Mouse (Mus musculus): ENCODE results near the gene Acbd3. TPM values are rescaled to one million over a fixed set of nuclear protein-coding genes. Genes with fewer than 3 reads are reported as not detected.

The Acbd3 gene
- polyA plus RNA-seq (2015; fragmentation: Nextera tagmentation; extraction: Ambion mirVana): 22.1 and 24.2 TPM in 2 replicates

- peak within 1 kb of the TSS; percentile 99 for H3K9ac ChIP-seq
- peak within 1 kb of the TSS; percentile 95 for H3K27ac ChIP-seq
- under 1% methylated on average over 52 of the region's 52 CpGs for WGBS
- no peaks in the 10 kb centered on the region for H3K9me3 ChIP-seq (replicated peaks)
- no peaks in the 10 kb centered on the region for H3K27me3 ChIP-seq
- H3K4me2 ChIP-seq: peak within 1 kb of the TSS; percentile 74
- ATAC-seq (replicated peaks; ENCODE audit: low FRiP score): peak; percentile 92
- peak within 1 kb of the TSS; percentile 99 for H3K4me3 ChIP-seq (replicated peaks)
- H3K36me3 ChIP-seq: no peaks in the 10 kb centered on the region
- peaks cover 26% of the 10 kb centered on the region for H3K4me1 ChIP-seq
Measured at GRCm38 (mm10) chr1:180725704-180726179, at the start of gene Acbd3. TSS of gene Acbd3 (plus strand) at chr1:180726043.

GRCm38 (mm10) chr1:180691284-180691683 is 34.6 kb upstream of the Acbd3 start:
- Histone ChIP-seq H3K9me3 (replicated peaks) (no peaks in the 10 kb centered on the region), H3K27ac (no peak overlapping the region), H3K4me2 (no peak overlapping the region), H3K4me3 (replicated peaks) (no peak overlapping the region), H3K36me3 (peaks cover 56% of the 10 kb centered on the region), H3K27me3 (peaks cover 22% of the 10 kb centered on the region), H3K9ac (no peak overlapping the region), H3K4me1 (peaks cover 2% of the 10 kb centered on the region)
- 89% methylated on average over 7 of the region's 7 CpGs for WGBS
- no peak for ATAC-seq (replicated peaks; ENCODE audit: low FRiP score)

DNA sequence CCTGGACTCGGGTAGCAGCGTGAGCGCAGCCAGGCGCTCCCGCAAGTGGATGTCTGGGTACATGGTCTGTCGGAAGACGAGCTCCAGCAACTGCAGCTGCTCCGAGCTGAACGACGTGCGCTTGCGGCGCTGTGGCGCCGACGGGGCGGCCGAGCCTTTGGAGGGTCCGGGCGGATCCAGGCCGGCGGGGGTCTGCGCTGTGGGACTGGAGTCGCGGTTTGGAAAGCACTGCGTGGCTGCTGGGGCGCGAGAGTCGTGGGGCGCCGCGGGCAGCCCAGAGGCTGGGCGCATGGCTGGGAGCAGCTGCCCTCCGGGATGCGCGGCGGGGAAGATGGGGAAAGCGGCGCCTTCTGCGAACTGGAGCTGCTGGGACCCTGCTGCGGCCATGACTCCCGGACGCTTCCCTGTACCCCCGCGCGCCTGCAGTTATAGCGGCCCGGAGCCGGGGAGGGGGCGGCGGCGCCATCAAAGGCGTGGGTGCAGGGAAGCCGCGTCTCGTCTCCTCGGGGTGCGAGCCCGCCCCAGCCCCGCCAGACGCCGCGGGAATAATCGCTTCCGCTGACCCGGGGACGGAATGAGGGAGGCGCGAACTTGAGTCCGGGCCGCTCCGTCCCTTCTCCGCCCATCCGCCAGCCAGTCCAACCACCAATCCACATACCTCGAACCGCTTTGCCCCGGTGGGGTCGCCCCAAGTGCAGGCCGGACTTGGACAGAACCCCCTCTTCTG is 29.1 kb upstream of the Acbd3 start, which contains the start of gene Mixl1:
TSS of gene Mixl1 (minus strand) at position 409 of the 727 bp plus-strand sequence.
- Histone ChIP-seq H3K27ac (no peak within 1 kb of the TSS), H3K9me3 (replicated peaks) (no peaks in the 10 kb centered on the region), H3K4me1 (peaks cover 13% of the 10 kb centered on the region), H3K4me3 (replicated peaks) (peak within 1 kb of the TSS; percentile 55), H3K4me2 (peak within 1 kb of the TSS; percentile 84), H3K9ac (peak within 1 kb of the TSS; percentile 34; the same call in 1 of the 2 replicates), H3K27me3 (peaks cover 59% of the 10 kb centered on the region), H3K36me3 (peaks cover 10% of the 10 kb centered on the region)
- ATAC-seq (replicated peaks; ENCODE audit: low FRiP score): peak; percentile 66; the same call in 1 of the 2 replicates
- under 1% methylated on average over 76 of the region's 79 CpGs for WGBS

DNA sequence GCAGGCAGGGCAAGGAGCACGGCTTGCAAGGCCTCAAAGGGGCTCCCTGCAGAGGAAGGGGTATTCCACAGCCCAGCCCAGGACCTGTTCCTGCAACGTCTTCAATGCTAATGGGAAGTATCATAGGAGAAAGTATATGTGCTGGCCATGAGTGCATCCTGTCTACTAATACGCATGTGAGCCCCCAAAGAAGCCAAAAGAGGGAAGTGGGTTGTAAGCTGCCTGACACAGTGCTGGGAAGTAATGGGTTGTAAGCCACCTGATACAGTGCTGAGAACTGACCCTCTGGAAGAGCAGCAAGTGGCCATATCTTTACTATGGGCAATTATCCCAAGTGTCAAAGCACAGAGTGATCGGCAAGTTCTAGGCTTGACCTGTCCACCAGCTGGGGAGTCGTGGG is 27.8 kb upstream of the Acbd3 start:
- Histone ChIP-seq H3K27me3 (peaks cover 59% of the 10 kb centered on the region), H3K36me3 (no peaks in the 10 kb centered on the region), H3K9ac (no peak overlapping the region), H3K27ac (no peak overlapping the region), H3K4me3 (replicated peaks) (no peak overlapping the region), H3K9me3 (replicated peaks) (no peaks in the 10 kb centered on the region), H3K4me1 (peaks cover 13% of the 10 kb centered on the region), H3K4me2 (no peak overlapping the region)
- ATAC-seq (replicated peaks; ENCODE audit: low FRiP score): no peak
- 48% methylated on average over 5 of the region's 5 CpGs for WGBS

DNA sequence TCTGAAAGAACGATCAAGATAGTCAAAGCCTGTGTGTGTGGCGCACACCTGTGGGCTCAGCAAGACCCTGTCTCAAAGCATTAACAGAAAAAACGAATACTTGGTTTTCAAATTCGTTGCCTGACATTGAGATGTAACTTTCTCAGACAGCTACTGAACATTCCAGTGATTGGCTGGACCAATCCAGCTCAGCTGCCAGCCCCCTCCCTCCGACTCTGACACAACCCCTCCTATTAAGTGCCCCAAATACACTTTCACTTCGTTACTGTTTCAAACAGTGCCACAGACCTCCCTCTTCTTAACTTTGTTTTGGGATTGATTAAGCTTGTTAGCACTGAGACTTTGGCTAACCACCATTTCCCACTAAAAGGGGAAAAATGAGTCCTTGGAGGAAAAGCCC is 22.4 kb upstream of the Acbd3 start:
- Histone ChIP-seq H3K4me1 (0 out of 2 replicates have a peak, but pooled peaks cover 4% of the 10 kb centered on the region), H3K4me3 (replicated peaks) (0 out of 2 replicates have a peak overlapping the region, but pooled peaks have one; percentile 8), H3K9me3 (replicated peaks) (no peaks in the 10 kb centered on the region), H3K27me3 (peaks cover 22% of the 10 kb centered on the region), H3K9ac (no peak overlapping the region), H3K36me3 (no peaks in the 10 kb centered on the region), H3K4me2 (peak overlapping the region; percentile 32; the same call in 1 of the 2 replicates), H3K27ac (no peak overlapping the region)
- 38% methylated on average over 6 of the region's 6 CpGs for WGBS
- no peak for ATAC-seq (replicated peaks; ENCODE audit: low FRiP score)

GRCm38 (mm10) chr1:180707368-180707767 is 18.5 kb upstream of the Acbd3 start:
- H3K9me3 ChIP-seq (replicated peaks): no peaks in the 10 kb centered on the region
- H3K9ac ChIP-seq: no peak overlapping the region
- H3K4me2 ChIP-seq: no peak overlapping the region
- WGBS: 36% methylated on average over 3 of the region's 3 CpGs
- ATAC-seq (replicated peaks; ENCODE audit: low FRiP score): no peak; the same call in 1 of the 2 replicates
- H3K36me3 ChIP-seq: no peaks in the 10 kb centered on the region
- H3K27ac ChIP-seq: no peak overlapping the region
- no peak overlapping the region for H3K4me3 ChIP-seq (replicated peaks)
- H3K4me1 ChIP-seq: 0 out of 2 replicates have a peak, but pooled peaks cover 4% of the 10 kb centered on the region
- H3K27me3 ChIP-seq: 0 out of 2 replicates have a peak, but pooled peaks cover 8% of the 10 kb centered on the region

DNA sequence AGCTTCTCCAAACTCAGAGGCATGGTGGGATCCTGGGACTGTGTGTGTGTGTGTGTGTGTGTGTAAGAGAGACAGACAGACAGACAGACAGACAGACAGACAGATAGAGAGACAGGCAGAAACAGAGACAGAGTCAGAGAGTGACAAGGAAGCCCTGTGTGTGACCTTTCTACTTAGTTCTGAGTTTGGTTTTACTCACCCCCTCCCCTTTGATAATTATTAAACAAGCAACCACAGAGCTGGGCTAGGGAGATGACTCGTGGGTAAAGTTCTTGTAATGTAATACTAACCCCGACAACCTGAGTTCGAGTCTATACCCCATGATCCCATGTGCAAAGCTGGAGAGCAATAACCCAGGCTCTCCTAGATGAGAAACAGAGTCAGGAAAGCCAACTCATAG is 18.0 kb upstream of the Acbd3 start:
- no peak overlapping the region for H3K4me2 ChIP-seq
- H3K36me3 ChIP-seq: no peaks in the 10 kb centered on the region
- H3K4me1 ChIP-seq: 0 out of 2 replicates have a peak, but pooled peaks cover 4% of the 10 kb centered on the region
- no peak overlapping the region for H3K9ac ChIP-seq
- no peak overlapping the region for H3K27ac ChIP-seq
- 63% methylated on average over 3 of the region's 3 CpGs for WGBS
- no peaks in the 10 kb centered on the region for H3K9me3 ChIP-seq (replicated peaks)
- ATAC-seq (replicated peaks; ENCODE audit: low FRiP score): no peak; the same call in 1 of the 2 replicates
- no peak overlapping the region for H3K4me3 ChIP-seq (replicated peaks)
- H3K27me3 ChIP-seq: 0 out of 2 replicates have a peak, but pooled peaks cover 8% of the 10 kb centered on the region

GRCm38 (mm10) chr1:180708935-180709776 is 16.7 kb upstream of the Acbd3 start:
- Histone ChIP-seq H3K4me3 (replicated peaks) (no peak overlapping the region), H3K4me1 (0 out of 2 replicates have a peak, but pooled peaks cover 4% of the 10 kb centered on the region), H3K4me2 (no peak overlapping the region), H3K27me3 (0 out of 2 replicates have a peak, but pooled peaks cover 7% of the 10 kb centered on the region), H3K27ac (no peak overlapping the region), H3K9me3 (replicated peaks) (no peaks in the 10 kb centered on the region), H3K36me3 (no peaks in the 10 kb centered on the region), H3K9ac (no peak overlapping the region)
- no peak for ATAC-seq (replicated peaks; ENCODE audit: low FRiP score)
- WGBS: 68% methylated on average over 14 of the region's 14 CpGs

- Histone ChIP-seq H3K9ac (no peak overlapping the region), H3K4me1 (no peaks in the 10 kb centered on the region), H3K27me3 (no peaks in the 10 kb centered on the region), H3K4me3 (replicated peaks) (no peak overlapping the region), H3K4me2 (no peak overlapping the region), H3K36me3 (no peaks in the 10 kb centered on the region), H3K9me3 (replicated peaks) (no peaks in the 10 kb centered on the region), H3K27ac (no peak overlapping the region)
- no peak for ATAC-seq (replicated peaks; ENCODE audit: low FRiP score)
- 84% methylated on average over 5 of the region's 5 CpGs for WGBS
Measured at GRCm38 (mm10) chr1:180718756-180719155, 7.1 kb upstream of the Acbd3 start.

DNA sequence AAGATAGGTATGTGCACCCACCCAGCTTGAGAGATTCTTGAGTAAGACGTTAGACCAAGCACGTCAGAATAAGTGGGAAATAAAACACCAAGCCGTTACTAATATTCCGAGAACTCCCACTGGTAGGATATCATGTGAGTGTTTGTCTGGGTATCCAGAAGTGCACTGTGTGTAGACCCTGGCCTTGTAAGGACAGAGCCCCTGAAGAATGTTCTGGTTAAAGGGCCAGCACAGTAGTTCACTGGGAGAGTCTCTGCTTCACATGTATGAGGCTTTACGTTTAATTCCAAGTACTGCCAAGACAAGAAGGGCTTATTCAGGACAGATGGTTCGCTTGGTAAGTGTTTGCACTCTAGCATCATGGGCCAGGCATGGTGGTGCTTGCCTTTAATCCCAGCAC is 6.4 kb upstream of the Acbd3 start:
- Histone ChIP-seq H3K9me3 (replicated peaks) (no peaks in the 10 kb centered on the region), H3K36me3 (no peaks in the 10 kb centered on the region), H3K4me3 (replicated peaks) (no peak overlapping the region), H3K4me1 (no peaks in the 10 kb centered on the region), H3K27ac (no peak overlapping the region), H3K9ac (no peak overlapping the region), H3K27me3 (no peaks in the 10 kb centered on the region), H3K4me2 (no peak overlapping the region)
- no peak for ATAC-seq (replicated peaks; ENCODE audit: low FRiP score)
- 80% methylated on average over 6 of the region's 6 CpGs for WGBS

DNA sequence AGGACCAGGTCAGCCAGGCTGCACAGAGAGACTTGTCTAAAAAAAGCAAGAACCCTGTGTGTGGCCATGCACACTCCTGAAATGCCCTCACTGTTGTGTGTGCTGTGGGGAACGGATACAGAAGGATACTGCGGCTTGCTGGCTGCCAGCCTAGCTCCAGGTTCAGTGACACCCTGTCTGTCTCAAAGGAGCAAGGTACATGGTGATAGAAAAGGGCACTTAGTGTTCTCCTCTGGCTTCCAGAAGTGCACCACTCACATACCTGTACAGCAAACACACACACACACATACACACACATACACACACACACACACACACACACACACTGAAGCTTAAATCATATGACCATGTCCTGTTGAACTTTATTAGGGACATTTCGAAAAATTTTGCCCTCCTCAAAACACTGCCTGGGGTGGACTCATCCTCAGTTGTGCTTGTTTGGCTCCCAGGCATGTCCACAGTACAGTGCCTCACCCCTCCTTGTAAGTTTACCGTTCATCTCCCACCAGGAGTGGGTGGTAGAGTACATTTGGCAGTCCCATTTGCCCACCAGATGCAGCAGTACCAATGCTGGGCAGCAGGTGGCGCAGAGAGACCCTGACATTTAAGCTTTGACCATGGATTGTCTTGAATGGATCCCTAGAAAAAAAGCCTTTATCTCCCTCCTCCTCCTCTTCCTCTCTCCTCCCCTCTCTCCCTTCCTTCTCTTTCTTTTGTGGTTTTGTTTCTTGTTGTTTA is 5.7 kb upstream of the Acbd3 start:
- H3K9ac ChIP-seq: no peak overlapping the region

More for the DNA sequence above, 5.7 kb upstream of the Acbd3 start:
- 43% methylated on average over 5 of the region's 5 CpGs for WGBS
- no peak for ATAC-seq (replicated peaks; ENCODE audit: low FRiP score)
- H3K4me3 ChIP-seq (replicated peaks): no peak overlapping the region
- no peak overlapping the region for H3K4me2 ChIP-seq
- H3K27ac ChIP-seq: no peak overlapping the region
- H3K9me3 ChIP-seq (replicated peaks): no peaks in the 10 kb centered on the region
- H3K4me1 ChIP-seq: peaks cover 2% of the 10 kb centered on the region
- H3K27me3 ChIP-seq: no peaks in the 10 kb centered on the region
- no peaks in the 10 kb centered on the region for H3K36me3 ChIP-seq

Data from kidney, embryonic 15.5 days (tissue).